Mouse (Mus musculus) forebrain, embryonic 11.5 days (tissue): ENCODE data around the gene Fndc4. TPM values are rescaled to one million over a fixed set of nuclear protein-coding genes. Genes with fewer than 3 reads are reported as not detected.

Experiments
- ATAC-seq: fragments of 200-750 bp; cut with Nextera tagmentation; replicated peaks from 2 replicates; pipeline ENCODE4 v1.8.0; 2017; ENCODE audit warnings: moderate TSS enrichment; ENCODE audit not compliant: low FRiP score
- DNase-seq: peaks from one replicate; pipeline ENCODE4 v3.0.0-alpha.2; 2017; ENCODE audit warnings: low spot score
- H3K27ac ChIP-seq: fragments of 300-500 bp; sonication (generic); 2 replicates; pipeline ENCODE4 v1.5.1; 2014; ENCODE audit warnings: low read depth, low read length
- H3K27me3 ChIP-seq: fragments of 300-500 bp; sonication (generic); 2 replicates; pipeline ENCODE4 v1.6.1; 2014; ENCODE audit warnings: mild to moderate bottlenecking, low read length, mixed read lengths; ENCODE audit not compliant: control insufficient read depth, insufficient read depth
- H3K36me3 ChIP-seq: fragments of 300-500 bp; sonication (generic); 2 replicates; pipeline ENCODE4 v1.6.1; 2014; ENCODE audit warnings: mild to moderate bottlenecking, low read length, moderate library complexity, mixed read lengths; ENCODE audit not compliant: control insufficient read depth, insufficient read depth
- H3K4me1 ChIP-seq: fragments of 300-500 bp; sonication (generic); replicated peaks from 2 replicates; pipeline ENCODE4 v1.6.1; 2014; ENCODE audit warnings: low read length, mixed read lengths; ENCODE audit not compliant: control insufficient read depth, insufficient read depth
- H3K4me2 ChIP-seq: fragments of 300-500 bp; sonication (generic); 2 replicates; pipeline ENCODE4 v1.6.1; 2014; ENCODE audit warnings: low read depth, mild to moderate bottlenecking, low read length, moderate library complexity, mixed read lengths; ENCODE audit not compliant: severe bottlenecking
- H3K4me3 ChIP-seq: fragments of 300-500 bp; sonication (generic); 2 replicates; pipeline ENCODE4 v1.5.1; 2014; ENCODE audit warnings: low read depth, low read length
- H3K9ac ChIP-seq: fragments of 300-500 bp; sonication (generic); 2 replicates; pipeline ENCODE4 v1.6.1; 2014; ENCODE audit warnings: low read length
- H3K9me3 ChIP-seq: fragments of 300-500 bp; sonication (generic); 2 replicates; pipeline ENCODE4 v1.6.1; 2016; ENCODE audit warnings: low read length, mixed read lengths; ENCODE audit not compliant: control insufficient read depth
- WGBS: fragments of 180-500 bp; shearing (Covaris S2); extraction: QIAGEN DNeasy Blood & Tissue Kit; methylation state at CpG from one replicate; pipeline ENCODE4 v1.1.7; 2014; 5-methylcytosine and 5-hydroxymethylcytosine counted together
- polyA plus RNA-seq: library from polyadenylated mRNA; unstranded; fragments of >200 nt; fragmentation: Nextera tagmentation; extraction: Ambion mirVana; gene quantifications from 2 replicates; pipeline ENCODE4 v1.2.1, GENCODE M21; 2014

Fndc4 gene
- polyA plus RNA-seq, 1 experiment from 2014 or later: 58.4 TPM

DNA sequence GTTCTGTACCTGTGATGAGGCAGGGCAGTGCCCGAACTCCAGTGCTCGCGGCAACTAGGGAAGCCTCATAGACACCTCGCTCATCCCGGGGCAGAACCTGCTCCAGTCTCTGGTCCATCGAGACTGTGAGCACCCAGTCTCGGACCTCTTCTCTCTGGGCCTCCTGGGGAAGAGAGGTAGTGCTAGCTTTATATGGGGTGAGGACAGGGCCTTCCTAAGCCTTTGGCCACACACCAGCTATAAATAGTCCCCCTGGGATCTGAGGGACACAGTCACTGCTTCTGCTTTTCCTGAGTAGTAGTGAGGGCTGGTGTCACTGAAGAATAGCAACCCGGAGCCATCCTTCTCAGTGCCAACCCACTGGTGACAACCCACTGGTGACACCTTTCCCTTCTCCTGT lies 42.1 kb downstream of the Fndc4 start:
- Histone ChIP-seq H3K4me1 (peaks cover 7% of the 10 kb centered on the region; the same call in 1 of the 2 replicates), H3K4me3 (no peak overlapping the region), H3K27me3 (peaks cover 2% of the 10 kb centered on the region; the same call in 1 of the 2 replicates), H3K4me2 (no peak overlapping the region), H3K9ac (no peak overlapping the region), H3K27ac (no peak overlapping the region), H3K36me3 (peaks cover 10% of the 10 kb centered on the region; the same call in 1 of the 2 replicates), H3K9me3 (no peaks in the 10 kb centered on the region)
- 96% methylated on average over 8 of the region's 8 CpGs for WGBS
- DNase-seq (no peak), ATAC-seq (no peak)

DNA sequence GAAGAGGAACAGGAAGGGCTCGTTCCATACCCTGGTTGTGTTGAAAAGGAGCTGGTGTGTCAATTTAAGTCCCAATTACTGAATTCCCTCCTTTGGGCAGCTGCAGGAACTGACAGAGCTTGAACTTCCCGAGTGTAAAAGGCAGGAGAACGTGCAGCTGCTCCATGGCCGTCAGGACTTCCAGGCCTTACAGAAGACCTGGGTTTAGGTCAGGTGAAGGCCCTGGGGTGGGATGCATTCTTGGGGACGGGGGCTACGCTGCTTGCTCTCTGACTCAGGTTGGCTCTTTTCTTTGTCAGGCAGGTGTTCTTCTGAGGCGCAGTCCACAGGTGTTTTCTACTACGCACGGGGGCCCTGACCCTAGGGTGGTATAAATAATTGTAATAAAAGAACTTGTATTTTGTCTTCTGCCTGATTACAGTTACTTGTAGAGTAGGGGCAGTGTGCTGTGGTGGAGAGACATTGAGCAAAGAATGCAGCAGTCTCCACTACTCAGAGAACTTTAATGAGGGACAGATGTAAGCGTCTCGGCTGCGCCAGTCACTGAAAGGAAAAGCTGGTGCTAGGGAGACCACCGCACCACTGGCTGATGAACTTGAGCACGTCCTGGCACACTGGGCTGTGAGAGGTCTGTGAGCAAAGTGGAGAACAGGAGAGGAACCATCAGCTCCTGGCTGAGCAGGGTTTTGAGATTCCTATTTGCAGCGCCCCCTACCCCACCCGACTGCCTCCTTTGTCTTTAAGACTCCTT lies 42.9 kb downstream of the Fndc4 start:
- Histone ChIP-seq H3K4me1 (peaks cover 7% of the 10 kb centered on the region; the same call in 1 of the 2 replicates), H3K4me2 (no peak overlapping the region), H3K27ac (no peak overlapping the region), H3K36me3 (peaks cover 10% of the 10 kb centered on the region; the same call in 1 of the 2 replicates), H3K4me3 (no peak overlapping the region), H3K9ac (no peak overlapping the region), H3K9me3 (no peaks in the 10 kb centered on the region), H3K27me3 (peaks cover 2% of the 10 kb centered on the region; the same call in 1 of the 2 replicates)
- WGBS: 80% methylated on average over 16 of the region's 16 CpGs
- no peak for ATAC-seq
- DNase-seq: no peak

DNA sequence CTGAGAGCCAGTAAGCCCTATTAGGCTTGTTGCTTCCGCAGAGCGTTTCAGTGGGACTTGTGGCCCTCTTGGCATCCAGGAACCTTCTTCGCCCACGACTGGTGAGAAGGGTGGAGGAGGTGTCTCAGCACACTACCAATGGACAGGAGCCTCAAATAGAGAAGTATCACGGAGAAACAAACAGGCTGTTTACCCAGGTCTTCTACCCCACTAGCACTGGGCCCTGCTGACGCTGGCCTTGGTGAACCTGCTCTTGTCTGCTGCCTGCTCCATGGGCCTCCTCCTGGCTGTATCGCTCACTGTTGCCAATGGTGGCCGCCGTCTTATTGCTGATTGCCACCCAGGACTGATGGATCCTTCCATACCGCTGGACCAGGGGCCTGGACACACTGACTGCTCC lies 43.7 kb downstream of the Fndc4 start:
- Histone ChIP-seq H3K4me3 (peak overlapping the region; percentile 18; the same call in 1 of the 2 replicates), H3K27ac (no peak overlapping the region), H3K27me3 (peaks cover 2% of the 10 kb centered on the region; the same call in 1 of the 2 replicates), H3K36me3 (peaks cover 10% of the 10 kb centered on the region; the same call in 1 of the 2 replicates), H3K9ac (no peak overlapping the region), H3K4me1 (peaks cover 7% of the 10 kb centered on the region; the same call in 1 of the 2 replicates), H3K4me2 (peak overlapping the region; percentile 49; the same call in 1 of the 2 replicates), H3K9me3 (no peaks in the 10 kb centered on the region)
- DNase-seq (no peak), ATAC-seq (no peak; the same call in 1 of the 2 replicates)
- 49% methylated on average over 10 of the region's 10 CpGs for whole genome bisulfite sequencing

DNA sequence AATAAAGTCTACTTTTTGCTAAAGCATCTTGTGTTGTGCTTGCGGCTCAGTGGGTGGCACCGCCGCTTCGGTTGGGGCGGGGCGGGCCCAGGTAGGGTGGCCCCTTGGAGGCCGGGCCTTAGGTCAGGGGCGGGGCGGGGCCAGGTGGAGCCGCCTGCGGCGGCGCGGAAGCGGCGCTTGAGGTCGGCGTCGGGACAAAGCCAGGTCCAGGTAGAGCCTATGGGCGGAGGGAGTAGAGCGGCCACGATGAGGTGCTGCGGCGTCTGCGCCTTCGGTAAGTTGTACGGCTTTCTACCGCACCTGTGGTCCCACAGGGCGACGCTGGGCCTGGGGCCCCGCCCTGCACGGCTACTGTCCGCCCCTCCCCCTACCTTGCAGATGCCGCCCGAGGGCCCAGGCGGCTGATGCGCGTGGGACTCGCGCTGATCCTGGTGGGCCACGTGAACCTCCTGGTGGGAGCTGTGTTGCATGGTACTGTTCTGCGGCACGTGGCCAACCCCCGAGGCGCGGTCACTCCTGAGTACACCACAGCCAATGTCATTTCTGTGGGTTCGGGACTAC lies 44.3 kb downstream of the Fndc4 start, which contains the start of gene Krtcap3:
TSS of gene Krtcap3 (plus strand) at position 151 of the 561 bp plus-strand sequence.
- WGBS: 6% methylated on average over 43 of the region's 47 CpGs

DNA sequence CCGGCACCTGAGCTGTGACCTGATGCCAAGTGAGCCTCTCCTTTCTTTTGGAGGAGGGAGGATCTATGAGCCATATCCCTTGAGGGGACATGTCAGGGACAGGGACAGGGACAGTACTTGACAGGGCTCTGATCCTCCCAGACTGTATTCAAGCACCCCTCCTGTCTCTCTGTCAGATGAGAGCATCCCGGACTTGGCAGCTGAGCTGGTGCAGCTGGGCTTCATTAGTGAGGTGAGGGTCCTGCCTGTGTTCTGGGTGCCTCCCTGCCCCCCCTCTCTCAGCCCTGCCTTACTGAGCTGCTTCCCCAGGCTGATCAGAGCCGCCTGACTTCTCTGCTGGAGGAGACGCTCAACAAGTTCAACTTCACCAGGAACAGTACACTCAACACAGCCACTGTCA lies 45.2 kb downstream of the Fndc4 start:
- 61% methylated on average over 4 of the region's 4 CpGs for WGBS
- no peak for DNase-seq

More for the DNA sequence above, 44.3 kb downstream of the Fndc4 start, which contains the start of gene Krtcap3:
- Histone ChIP-seq H3K4me1 (peaks cover 7% of the 10 kb centered on the region; the same call in 1 of the 2 replicates), H3K9me3 (no peaks in the 10 kb centered on the region), H3K27ac (no peak within 1 kb of the TSS), H3K4me2 (peak within 1 kb of the TSS; percentile 49), H3K4me3 (peak within 1 kb of the TSS; percentile 18), H3K27me3 (peaks cover 2% of the 10 kb centered on the region; the same call in 1 of the 2 replicates), H3K9ac (peak within 1 kb of the TSS; percentile 27; the same call in 1 of the 2 replicates), H3K36me3 (peaks cover 10% of the 10 kb centered on the region; the same call in 1 of the 2 replicates)
- ATAC-seq (peak; percentile 46), DNase-seq (peak; percentile 71)

More for the DNA sequence above, 45.2 kb downstream of the Fndc4 start:
- H3K4me3 ChIP-seq: no peak overlapping the region
- H3K9ac ChIP-seq: no peak overlapping the region
- H3K4me2 ChIP-seq: no peak overlapping the region
- peaks cover 10% of the 10 kb centered on the region; the same call in 1 of the 2 replicates for H3K36me3 ChIP-seq
- H3K27ac ChIP-seq: no peak overlapping the region
- no peaks in the 10 kb centered on the region for H3K9me3 ChIP-seq
- H3K27me3 ChIP-seq: peaks cover 2% of the 10 kb centered on the region; the same call in 1 of the 2 replicates
- no peak for ATAC-seq
- peaks cover 7% of the 10 kb centered on the region; the same call in 1 of the 2 replicates for H3K4me1 ChIP-seq

Other genes starting within 250 kb of the Fndc4 start
- 81.8 and 86.4 TPM in 2 replicates for gene Atraid, start 247.8 kb downstream of the Fndc4 start, polyA plus RNA-seq
- 10.8 and 10.9 TPM in 2 replicates for gene Slc5a6, start 247.2 kb downstream of the Fndc4 start, polyA plus RNA-seq
- gene Cad, start 241.3 kb downstream of the Fndc4 start, polyA plus RNA-seq: 44.3 and 55.4 TPM in 2 replicates
- not detected in 2 replicates for gene Dnajc5g, start 189.8 kb downstream of the Fndc4 start, polyA plus RNA-seq
- gene Slc30a3, start 187.8 kb downstream of the Fndc4 start, polyA plus RNA-seq: 0.79 and 1.2 TPM in 2 replicates
- gene Trim54, start 179.4 kb downstream of the Fndc4 start, polyA plus RNA-seq: not detected in 2 replicates
- gene Ucn, start 157.3 kb downstream of the Fndc4 start, polyA plus RNA-seq: not detected in 2 replicates
- gene Mpv17, start 141.8 kb downstream of the Fndc4 start, polyA plus RNA-seq: 56.3 and 57.5 TPM in 2 replicates
- 2.1 and 2.3 TPM in 2 replicates for gene Gm29609, start 116.2 kb downstream of the Fndc4 start, polyA plus RNA-seq
- gene Gtf3c2, start 115.9 kb downstream of the Fndc4 start, polyA plus RNA-seq: 101 and 109 TPM in 2 replicates
- 142 and 144 TPM in 2 replicates for gene Snx17, start 102.9 kb downstream of the Fndc4 start, polyA plus RNA-seq
- gene Eif2b4, start 102.7 kb downstream of the Fndc4 start, polyA plus RNA-seq: 68.8 and 83.8 TPM in 2 replicates
- gene Zfp513, start 93.8 kb downstream of the Fndc4 start, polyA plus RNA-seq: 10.0 TPM in 2 replicates
- gene Ppm1g, start 75.4 kb downstream of the Fndc4 start, polyA plus RNA-seq: 177 and 193 TPM in 2 replicates
- gene Nrbp1, start 55.2 kb downstream of the Fndc4 start, polyA plus RNA-seq: 145 and 155 TPM in 2 replicates
- gene Gm9970, start 54.8 kb downstream of the Fndc4 start, polyA plus RNA-seq: 0.92 TPM in 1 of 2 replicates, not detected in the other
- gene Krtcap3, start 44.4 kb downstream of the Fndc4 start, polyA plus RNA-seq: 5.0 and 5.1 TPM in 2 replicates
- gene Ift172, start 5.0 kb downstream of the Fndc4 start, polyA plus RNA-seq: 42.6 and 50.4 TPM in 2 replicates
- 0.13 TPM in 1 of 2 replicates, not detected in the other for gene Gckr, start 1.4 kb upstream of the Fndc4 start, polyA plus RNA-seq
- 87.5 and 87.9 TPM in 2 replicates for gene Zfp512, start 156.4 kb upstream of the Fndc4 start, polyA plus RNA-seq
- 0.23 TPM in 1 of 2 replicates, not detected in the other for gene 4930548H24Rik, start 189.7 kb upstream of the Fndc4 start, polyA plus RNA-seq
- 78.9 and 85.7 TPM in 2 replicates for gene Gpn1, start 198.7 kb upstream of the Fndc4 start, polyA plus RNA-seq
- gene Slc4a1ap, start 230.9 kb upstream of the Fndc4 start, polyA plus RNA-seq: 32.9 and 33.3 TPM in 2 replicates
- 26.1 and 27.2 TPM in 2 replicates for gene Supt7l, start 231.7 kb upstream of the Fndc4 start, polyA plus RNA-seq